Mouse (Mus musculus): Measurements from ENCODE around the gene Gm11444.

DNA sequence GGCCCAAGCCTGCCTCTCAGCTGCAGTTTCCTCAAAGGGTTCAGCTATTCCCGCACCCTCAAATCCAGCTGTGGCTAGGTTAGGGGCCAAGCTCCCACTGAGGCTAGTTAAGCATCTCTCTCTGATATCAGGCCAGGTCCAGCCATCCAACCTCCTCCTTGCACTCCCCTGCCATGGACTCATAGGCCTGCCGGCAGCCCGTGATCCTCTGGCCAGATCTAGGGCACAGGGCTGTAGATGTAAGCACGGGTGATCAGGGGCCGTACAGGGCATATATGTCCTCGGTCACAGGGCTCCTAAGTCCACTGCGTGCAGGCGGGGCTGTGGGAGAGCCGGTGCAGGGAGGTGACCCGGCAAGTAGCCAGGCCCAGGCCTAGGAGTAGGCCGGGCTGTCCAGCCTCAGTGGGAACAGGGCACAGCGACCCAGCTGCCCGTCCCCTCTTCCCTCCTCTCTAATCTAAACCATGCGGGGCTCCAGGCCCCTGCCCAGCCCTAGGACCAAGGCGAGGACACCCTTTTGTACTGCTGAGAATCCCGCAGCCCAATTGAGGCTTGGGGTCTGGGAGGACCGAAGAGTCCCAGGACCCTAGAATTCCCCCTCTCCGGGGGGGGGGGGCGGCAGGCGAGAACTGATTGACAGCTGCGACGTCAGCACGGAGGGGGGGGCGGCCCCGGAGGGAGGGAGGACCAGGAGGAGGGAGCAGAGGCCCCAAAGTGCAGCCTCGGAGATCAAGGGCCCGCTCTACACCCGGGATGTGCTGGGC is 35.7 kb upstream of the Gm11444 start, which contains the start of gene Tbx4:
- TF ChIP-seq GATA1 (IDR thresholded peaks at IDR 0.05; ENCODE audit: low read length) = no peak
- TF ChIP-seq TAL1 (IDR thresholded peaks at IDR 0.05; ENCODE audit: low read length) = no peak

All from erythroblast, embryonic 14.5 days (primary cell).